Mouse (Mus musculus) liver, embryonic 13.5 days (tissue): ENCODE data around the gene Mrgpre. TPM values are rescaled to one million over a fixed set of nuclear protein-coding genes. Genes with fewer than 3 reads are reported as not detected.

ENCODE experiments used
- ATAC-seq: fragments of 200-750 bp; cut with Nextera tagmentation; 2 replicates; pipeline ENCODE4 v1.8.0; 2017; ENCODE audit warnings: low read depth, mild to moderate bottlenecking, moderate number of reproducible peaks, moderate library complexity
- DNase-seq: peaks from one replicate; pipeline ENCODE4 v3.0.0; 2022
- H3K27ac ChIP-seq: fragments of 300-500 bp; sonication (generic); 2 replicates; pipeline ENCODE4 v1.5.1; 2015; ENCODE audit warnings: moderate library complexity, mild to moderate bottlenecking, inconsistent platforms
- H3K27me3 ChIP-seq: fragments of 300-500 bp; sonication (generic); 2 replicates; pipeline ENCODE4 v1.6.1; 2015; ENCODE audit warnings: mild to moderate bottlenecking, inconsistent platforms
- H3K36me3 ChIP-seq: fragments of 300-500 bp; sonication (generic); 2 replicates; pipeline ENCODE4 v1.6.1; 2015; ENCODE audit warnings: mild to moderate bottlenecking, inconsistent platforms
- H3K4me1 ChIP-seq: fragments of 300-500 bp; sonication (generic); replicated peaks from 2 replicates; pipeline ENCODE4 v1.6.1; 2015; ENCODE audit warnings: inconsistent platforms
- H3K4me2 ChIP-seq: fragments of 300-500 bp; sonication (generic); 2 replicates; pipeline ENCODE4 v1.6.1; 2015; ENCODE audit warnings: inconsistent platforms, mild to moderate bottlenecking, moderate library complexity
- H3K4me3 ChIP-seq: fragments of 300-500 bp; sonication (generic); replicated peaks from 2 replicates; pipeline ENCODE4 v1.5.1; 2015; ENCODE audit warnings: mild to moderate bottlenecking, inconsistent platforms
- H3K9ac ChIP-seq: fragments of 300-500 bp; sonication (generic); 2 replicates; pipeline ENCODE4 v1.6.1; 2015; ENCODE audit warnings: mild to moderate bottlenecking, inconsistent platforms
- H3K9me3 ChIP-seq: fragments of 300-500 bp; sonication (generic); replicated peaks from 2 replicates; pipeline ENCODE4 v1.6.1; 2016; ENCODE audit warnings: inconsistent platforms
- WGBS: fragments of 180-500 bp; shearing (Covaris S2); methylation state at CpG from one replicate; pipeline ENCODE4 v1.1.7; 2015; ENCODE audit not compliant: insufficient replicate concordance; 5-methylcytosine and 5-hydroxymethylcytosine counted together
- microRNA-seq: library from miRNA; unstranded; fragments of <30 nt; microRNA quantifications from one replicate; pipeline ENCODE4, GENCODE M21; 2016
- polyA plus RNA-seq: library from polyadenylated mRNA; unstranded; fragments of >200 nt; fragmentation: Nextera tagmentation; extraction: Ambion mirVana; gene quantifications from 2 replicates; pipeline ENCODE4 v1.2.1, GENCODE M21; 2015

Gene Mrgpre
- polyA plus RNA-seq, 1 experiment from 2014 or later: 0.17 TPM

GRCm38 (mm10) chr7:143729886-143730285, 54.4 kb downstream of the Mrgpre start:
- WGBS: 63% methylated on average over 10 of the region's 10 CpGs
- Histone ChIP-seq H3K27ac (no peak overlapping the region), H3K9me3 (no peaks in the 10 kb centered on the region), H3K36me3 (no peaks in the 10 kb centered on the region), H3K4me2 (no peak overlapping the region), H3K9ac (no peak overlapping the region), H3K4me3 (no peak overlapping the region), H3K4me1 (no peaks in the 10 kb centered on the region; the same call in 1 of the 2 replicates), H3K27me3 (no peaks in the 10 kb centered on the region)
- DNase-seq: no peak
- ATAC-seq: no peak

Small RNA genes lying within 50 kb of the gene (microRNA-seq; reads per million reads assigned to microRNA genes)
- not detected for gene Gm22064

Other genes with a start within 250 kb of the Mrgpre start
- gene Nap1l4, start 235.4 kb downstream of the Mrgpre start, polyA plus RNA-seq: 96.7 and 108 TPM in 2 replicates
- 64.3 and 69.3 TPM in 2 replicates for gene Cars, start 184.4 kb downstream of the Mrgpre start, polyA plus RNA-seq
- 0.54 and 0.64 TPM in 2 replicates for gene Tnfrsf26, start 155.8 kb downstream of the Mrgpre start, polyA plus RNA-seq
- 1.0 and 1.2 TPM in 2 replicates for gene Tnfrsf22, start 134.8 kb downstream of the Mrgpre start, polyA plus RNA-seq
- gene Tnfrsf23, start 98.6 kb downstream of the Mrgpre start, polyA plus RNA-seq: 0.17 and 0.44 TPM in 2 replicates
- gene Osbpl5, start 27.5 kb downstream of the Mrgpre start, polyA plus RNA-seq: 2.4 and 2.8 TPM in 2 replicates
- not detected in 2 replicates for gene Mrgprg, start 17.5 kb downstream of the Mrgpre start, polyA plus RNA-seq
- 7.0 and 7.7 TPM in 2 replicates for gene Nadsyn1, start 38.3 kb upstream of the Mrgpre start, polyA plus RNA-seq
- gene Dhcr7, start 38.6 kb upstream of the Mrgpre start, polyA plus RNA-seq: 38.0 and 52.5 TPM in 2 replicates
- gene Gm498, start 82.3 kb upstream of the Mrgpre start, polyA plus RNA-seq: not detected in 2 replicates
- 0.22 and 0.30 TPM in 2 replicates for gene Shank2, start 217.4 kb upstream of the Mrgpre start, polyA plus RNA-seq